Mouse (Mus musculus): ENCODE measurements around the gene Itgb5.

DNA sequence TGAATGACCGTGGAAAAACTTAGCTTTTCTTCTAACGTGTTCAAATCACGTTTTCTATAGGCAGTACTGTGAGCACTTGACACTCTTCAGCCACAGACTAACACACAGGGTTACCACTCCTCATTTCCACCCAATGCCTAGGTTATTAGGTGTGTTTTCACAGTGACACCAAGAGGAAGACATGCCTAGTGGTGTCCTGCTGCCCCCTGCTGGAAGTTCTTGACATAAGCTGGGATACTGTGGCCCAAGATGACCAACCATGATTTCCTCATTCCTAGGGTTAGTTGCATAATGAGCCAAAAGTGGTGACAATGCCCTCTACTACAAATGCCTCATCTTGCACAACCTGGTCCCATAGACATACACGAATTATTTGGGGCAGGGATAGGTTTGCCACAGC, 121.4 kb downstream of the Itgb5 start:
- TF ChIP-seq POLR2A (IDR thresholded peaks at IDR 0.05; ENCODE audit: insufficient read depth, low read length) (no peak), EP300 (IDR thresholded peaks at IDR 0.05; ENCODE audit: insufficient read depth, low read depth, low read length) (no peak), CTCF (IDR thresholded peaks at IDR 0.05; ENCODE audit: low read depth, low read length) (peak; percentile 75)
